Mouse (Mus musculus) limb, embryonic 14.5 days (tissue): ENCODE results near the gene Zfp740. TPM values are rescaled to one million over a fixed set of nuclear protein-coding genes. Genes with fewer than 3 reads are reported as not detected.

Experiments
- ATAC-seq: fragments of 200-750 bp; cut with Nextera tagmentation; 2 replicates; pipeline ENCODE4 v1.8.0; 2017; ENCODE audit warnings: low read depth, moderate number of reproducible peaks, moderate TSS enrichment; ENCODE audit not compliant: low FRiP score
- DNase-seq: peaks from one replicate; pipeline ENCODE4 v3.0.0-alpha.2; 2015; ENCODE audit warnings: low spot score
- H3K27ac ChIP-seq: fragments of 300-500 bp; sonication (generic); replicated peaks from 2 replicates; pipeline ENCODE4 v1.5.1; 2014; ENCODE audit warnings: low read depth, mild to moderate bottlenecking, low read length, moderate library complexity, mixed read lengths
- H3K27me3 ChIP-seq: fragments of 300-500 bp; sonication (generic); 2 replicates; pipeline ENCODE4 v1.6.1; 2014; ENCODE audit warnings: low read length, mixed read lengths; ENCODE audit not compliant: control insufficient read depth, insufficient read depth
- H3K36me3 ChIP-seq: fragments of 300-500 bp; sonication (generic); 2 replicates; pipeline ENCODE4 v1.6.1; 2014; ENCODE audit warnings: mild to moderate bottlenecking, low read length, moderate library complexity, mixed read lengths; ENCODE audit not compliant: control insufficient read depth, insufficient read depth
- H3K4me1 ChIP-seq: fragments of 300-500 bp; sonication (generic); 2 replicates; pipeline ENCODE4 v1.6.1; 2014; ENCODE audit warnings: antibody characterized with exemption, low read length, mixed read lengths; ENCODE audit not compliant: control insufficient read depth, insufficient read depth
- H3K4me2 ChIP-seq: fragments of 300-500 bp; sonication (generic); replicated peaks from 2 replicates; pipeline ENCODE4 v1.6.1; 2014; ENCODE audit warnings: low read depth, mild to moderate bottlenecking, low read length, moderate library complexity; ENCODE audit not compliant: severe bottlenecking
- H3K4me3 ChIP-seq: fragments of 300-500 bp; sonication (generic); replicated peaks from 2 replicates; pipeline ENCODE4 v1.5.1; 2014; ENCODE audit warnings: low read length
- H3K9ac ChIP-seq: fragments of 300-500 bp; sonication (generic); 2 replicates; pipeline ENCODE4 v1.6.1; 2014; ENCODE audit warnings: mild to moderate bottlenecking, low read depth, low read length, moderate library complexity; ENCODE audit not compliant: severe bottlenecking
- H3K9me3 ChIP-seq: fragments of 300-500 bp; sonication (generic); 2 replicates; pipeline ENCODE4 v1.6.1; 2016; ENCODE audit warnings: low read length; ENCODE audit not compliant: control insufficient read depth
- POLR2A ChIP-seq: fragments of 200-500 bp; IDR thresholded peaks from 2 replicates; pipeline ENCODE4 v1.8.0; 2012; ENCODE audit warnings: inconsistent platforms, mild to moderate bottlenecking, moderate library complexity, borderline replicate concordance; ENCODE audit not compliant: insufficient read depth, insufficient read length; ENCODE audit errors: extremely low read depth
- WGBS: fragments of 180-500 bp; shearing (Covaris S2); extraction: QIAGEN DNeasy Blood & Tissue Kit; methylation state at CpG from one replicate; pipeline ENCODE4 v1.1.7; 2014; 5-methylcytosine and 5-hydroxymethylcytosine counted together
- polyA plus RNA-seq, 2 experiments: library from polyadenylated mRNA; depleted of rRNA in 1 of 2; stranded (reverse) in 1 of 2; unstranded in 1 of 2; fragments of >200 nt; fragmentation: Nextera tagmentation in 1 of 2; extraction: Ambion mirVana in 1 of 2; gene quantifications; 2 replicates each; pipeline versions ENCODE4 v1.2.1 to v1.2.3; 2012 to 2014

The Zfp740 gene
- polyA plus RNA-seq, 2 experiments, result 53.8 to 96.0 TPM

GRCm38 (mm10) chr15:102176571-102177316, 26.3 kb upstream of the Zfp740 start:
- H3K4me3 ChIP-seq, result no peak overlapping the region
- H3K4me2 ChIP-seq, result no peak overlapping the region
- no peak overlapping the region for H3K27ac ChIP-seq
- 86% methylated on average over 7 of the region's 7 CpGs for WGBS
- no peaks in the 10 kb centered on the region for H3K27me3 ChIP-seq
- H3K9ac ChIP-seq, result no peak overlapping the region
- ATAC-seq, result no peak
- H3K4me1 ChIP-seq, result no peaks in the 10 kb centered on the region
- TF ChIP-seq POLR2A, result no peak
- no peak for DNase-seq
- no peaks in the 10 kb centered on the region for H3K9me3 ChIP-seq
- H3K36me3 ChIP-seq, result peaks cover 40% of the 10 kb centered on the region

DNA sequence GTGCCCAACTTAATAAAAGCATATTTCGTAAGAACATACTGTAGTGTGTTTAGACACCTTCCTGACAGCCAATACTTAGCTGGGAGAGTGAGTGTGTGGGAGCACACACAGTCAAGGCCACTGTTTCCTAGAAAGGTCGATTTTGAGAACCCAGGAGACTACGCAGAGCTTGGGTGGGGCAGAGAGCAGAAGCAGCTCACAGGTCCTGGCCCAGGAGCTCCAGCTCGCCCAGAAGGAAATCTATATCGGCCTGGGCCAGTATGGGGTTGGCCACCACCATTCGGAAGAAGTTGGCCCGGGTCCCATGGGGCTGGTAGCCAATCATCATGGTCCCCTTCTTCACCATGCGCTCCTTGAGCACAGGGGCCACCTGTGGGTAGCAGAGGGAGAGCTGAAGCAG, 25.6 kb upstream of the Zfp740 start:
- Histone ChIP-seq H3K27me3 (no peaks in the 10 kb centered on the region), H3K9ac (no peak overlapping the region), H3K4me3 (no peak overlapping the region), H3K4me1 (no peaks in the 10 kb centered on the region), H3K9me3 (no peaks in the 10 kb centered on the region), H3K27ac (no peak overlapping the region), H3K36me3 (peaks cover 40% of the 10 kb centered on the region), H3K4me2 (no peak overlapping the region)
- DNase-seq (no peak), ATAC-seq (no peak)
- no peak for TF ChIP-seq POLR2A
- 89% methylated on average over 8 of the region's 8 CpGs for WGBS

- H3K27me3 ChIP-seq, result no peaks in the 10 kb centered on the region
- H3K9me3 ChIP-seq, result no peaks in the 10 kb centered on the region
- WGBS, result 21% methylated on average over 4 of the region's 6 CpGs
- peak; percentile 82 for DNase-seq
- H3K9ac ChIP-seq, result no peak overlapping the region
- peaks cover 40% of the 10 kb centered on the region for H3K36me3 ChIP-seq
- H3K4me1 ChIP-seq, result no peaks in the 10 kb centered on the region
- no peak overlapping the region for H3K27ac ChIP-seq
- H3K4me2 ChIP-seq, result no peak overlapping the region
- H3K4me3 ChIP-seq, result no peak overlapping the region
- ATAC-seq, result no peak
- TF ChIP-seq POLR2A, result no peak
Measured at GRCm38 (mm10) chr15:102178279-102178678, 24.8 kb upstream of the Zfp740 start.

GRCm38 (mm10) chr15:102179106-102179505, 23.9 kb upstream of the Zfp740 start:
- H3K4me3 ChIP-seq, result no peak overlapping the region
- 74% methylated on average over 9 of the region's 9 CpGs for WGBS
- H3K4me2 ChIP-seq, result no peak overlapping the region
- H3K27ac ChIP-seq, result no peak overlapping the region
- no peak for TF ChIP-seq POLR2A
- H3K36me3 ChIP-seq, result peaks cover 44% of the 10 kb centered on the region
- H3K27me3 ChIP-seq, result no peaks in the 10 kb centered on the region
- no peaks in the 10 kb centered on the region for H3K9me3 ChIP-seq
- no peaks in the 10 kb centered on the region for H3K4me1 ChIP-seq
- no peak for ATAC-seq
- no peak for DNase-seq
- H3K9ac ChIP-seq, result no peak overlapping the region

- Histone ChIP-seq H3K9ac (no peak overlapping the region), H3K4me2 (no peak overlapping the region), H3K9me3 (no peaks in the 10 kb centered on the region), H3K36me3 (peaks cover 49% of the 10 kb centered on the region), H3K4me3 (no peak overlapping the region), H3K27me3 (no peaks in the 10 kb centered on the region), H3K27ac (no peak overlapping the region), H3K4me1 (no peaks in the 10 kb centered on the region)
- DNase-seq, result no peak
- ATAC-seq, result no peak
- no peak for TF ChIP-seq POLR2A
- WGBS, result 91% methylated on average over 14 of the region's 14 CpGs
Measured at GRCm38 (mm10) chr15:102179924-102180323, 23.1 kb upstream of the Zfp740 start.
